Mouse (Mus musculus): ENCODE data around the gene Zdbf2. TPM values are rescaled to one million over a fixed set of nuclear protein-coding genes. Genes with fewer than 3 reads are reported as not detected.

Zdbf2 gene
- polyA plus RNA-seq, 2 experiments = 0.06 to 0.09 TPM

GRCm38 (mm10) chr1:63239305-63239704 is 33.8 kb upstream of the Zdbf2 start:
- WGBS (ENCODE audit: insufficient replicate concordance) = 50% methylated on average over 4 of the region's 4 CpGs
- H3K9me3 ChIP-seq (ENCODE audit: control insufficient read depth, low read length) = no peaks in the 10 kb centered on the region
- no peak for ATAC-seq (ENCODE audit: insufficient read depth)
- H3K4me2 ChIP-seq (ENCODE audit: low read depth) = no peak overlapping the region
- TF ChIP-seq CTCF (IDR thresholded peaks at IDR 0.05; ENCODE audit: low read depth) = no peak
- TF ChIP-seq EP300 (IDR thresholded peaks at IDR 0.05; ENCODE audit: low read depth) = no peak
- no peaks in the 10 kb centered on the region for H3K36me3 ChIP-seq (replicated peaks; ENCODE audit: control insufficient read depth, insufficient read depth, low read depth)
- no peak overlapping the region for H3K4me3 ChIP-seq (ENCODE audit: insufficient read depth in 1 of 2, low read depth in 2 of 2, low read length in 2 of 2)
- H3K9ac ChIP-seq (replicated peaks) = no peak overlapping the region
- H3K27ac ChIP-seq = no peak overlapping the region
- DNase-seq (ENCODE audit: low read depth in 3 of 3, low spot score in 3 of 3) = no peak
- H3K27me3 ChIP-seq (ENCODE audit: control insufficient read depth, insufficient read depth, low read length) = peaks cover 3% of the 10 kb centered on the region
- no peaks in the 10 kb centered on the region for H3K4me1 ChIP-seq (replicated peaks; ENCODE audit: control insufficient read depth in 2 of 2, insufficient read depth in 2 of 2, low read length in 1 of 2)

GRCm38 (mm10) chr1:63239751-63240150 is 33.3 kb upstream of the Zdbf2 start:
- WGBS (ENCODE audit: insufficient replicate concordance) = 70% methylated on average over 8 of the region's 8 CpGs
- peaks cover 3% of the 10 kb centered on the region for H3K27me3 ChIP-seq (ENCODE audit: control insufficient read depth, insufficient read depth, low read length)
- H3K9ac ChIP-seq (replicated peaks) = no peak overlapping the region
- H3K4me3 ChIP-seq (ENCODE audit: insufficient read depth in 1 of 2, low read depth in 2 of 2, low read length in 2 of 2) = no peak overlapping the region
- H3K4me1 ChIP-seq (replicated peaks; ENCODE audit: control insufficient read depth in 2 of 2, insufficient read depth in 2 of 2, low read length in 1 of 2) = no peaks in the 10 kb centered on the region
- no peak overlapping the region for H3K4me2 ChIP-seq (ENCODE audit: low read depth)
- TF ChIP-seq EP300 (IDR thresholded peaks at IDR 0.05; ENCODE audit: low read depth) = no peak
- no peak for TF ChIP-seq CTCF (IDR thresholded peaks at IDR 0.05; ENCODE audit: low read depth)
- DNase-seq (ENCODE audit: low read depth in 3 of 3, low spot score in 3 of 3) = no peak
- no peaks in the 10 kb centered on the region for H3K9me3 ChIP-seq (ENCODE audit: control insufficient read depth, low read length)
- ATAC-seq (ENCODE audit: insufficient read depth) = no peak
- H3K36me3 ChIP-seq (replicated peaks; ENCODE audit: control insufficient read depth, insufficient read depth, low read depth) = no peaks in the 10 kb centered on the region
- H3K27ac ChIP-seq = no peak overlapping the region

GRCm38 (mm10) chr1:63243854-63244253 is 29.2 kb upstream of the Zdbf2 start:
- Histone ChIP-seq H3K9ac (replicated peaks) (no peak overlapping the region), H3K27ac (no peak overlapping the region), H3K4me2 (ENCODE audit: low read depth) (no peak overlapping the region), H3K27me3 (ENCODE audit: control insufficient read depth, insufficient read depth, low read length) (peaks cover 33% of the 10 kb centered on the region), H3K36me3 (replicated peaks; ENCODE audit: control insufficient read depth, insufficient read depth, low read depth) (no peaks in the 10 kb centered on the region), H3K9me3 (ENCODE audit: control insufficient read depth, low read length) (no peaks in the 10 kb centered on the region), H3K4me1 (replicated peaks; ENCODE audit: control insufficient read depth in 2 of 2, insufficient read depth in 2 of 2, low read length in 1 of 2) (no peaks in the 10 kb centered on the region), H3K4me3 (ENCODE audit: insufficient read depth in 1 of 2, low read depth in 2 of 2, low read length in 2 of 2) (no peak overlapping the region)
- ATAC-seq (ENCODE audit: insufficient read depth) (no peak), DNase-seq (ENCODE audit: low read depth in 3 of 3, low spot score in 3 of 3) (no peak)
- TF ChIP-seq CTCF (IDR thresholded peaks at IDR 0.05; ENCODE audit: low read depth) (no peak), EP300 (IDR thresholded peaks at IDR 0.05; ENCODE audit: low read depth) (no peak)
- WGBS (ENCODE audit: insufficient replicate concordance) = 37% methylated on average over 4 of the region's 4 CpGs

- TF ChIP-seq CTCF (IDR thresholded peaks at IDR 0.05; ENCODE audit: low read depth) (no peak), EP300 (IDR thresholded peaks at IDR 0.05; ENCODE audit: low read depth) (no peak)
Measured at GRCm38 (mm10) chr1:63246862-63247521, 26.1 kb upstream of the Zdbf2 start.

GRCm38 (mm10) chr1:63247831-63248359 is 25.2 kb upstream of the Zdbf2 start:
- no peak for TF ChIP-seq EP300 (IDR thresholded peaks at IDR 0.05; ENCODE audit: low read depth)
- TF ChIP-seq CTCF (IDR thresholded peaks at IDR 0.05; ENCODE audit: low read depth) = no peak
- H3K4me1 ChIP-seq (replicated peaks; ENCODE audit: control insufficient read depth in 2 of 2, insufficient read depth in 2 of 2, low read length in 1 of 2) = no peaks in the 10 kb centered on the region
- H3K36me3 ChIP-seq (replicated peaks; ENCODE audit: control insufficient read depth, insufficient read depth, low read depth) = no peaks in the 10 kb centered on the region
- no peak for DNase-seq (ENCODE audit: low read depth in 3 of 3, low spot score in 3 of 3)
- H3K9me3 ChIP-seq (ENCODE audit: control insufficient read depth, low read length) = no peaks in the 10 kb centered on the region
- ATAC-seq (ENCODE audit: insufficient read depth) = no peak
- WGBS (ENCODE audit: insufficient replicate concordance) = 2% methylated on average over 18 of the region's 18 CpGs
- H3K9ac ChIP-seq (replicated peaks) = no peak overlapping the region
- no peak overlapping the region for H3K4me2 ChIP-seq (ENCODE audit: low read depth)
- H3K27ac ChIP-seq = no peak overlapping the region
- H3K27me3 ChIP-seq (ENCODE audit: control insufficient read depth, insufficient read depth, low read length) = peaks cover 65% of the 10 kb centered on the region
- no peak overlapping the region for H3K4me3 ChIP-seq (ENCODE audit: insufficient read depth in 1 of 2, low read depth in 2 of 2, low read length in 2 of 2)

More at GRCm38 (mm10) chr1:63246862-63247521, 26.1 kb upstream of the Zdbf2 start:
- H3K4me2 ChIP-seq (ENCODE audit: low read depth) = no peak overlapping the region
- no peaks in the 10 kb centered on the region for H3K9me3 ChIP-seq (ENCODE audit: control insufficient read depth, low read length)
- no peaks in the 10 kb centered on the region for H3K4me1 ChIP-seq (replicated peaks; ENCODE audit: control insufficient read depth in 2 of 2, insufficient read depth in 2 of 2, low read length in 1 of 2)
- H3K36me3 ChIP-seq (replicated peaks; ENCODE audit: control insufficient read depth, insufficient read depth, low read depth) = no peaks in the 10 kb centered on the region
- ATAC-seq (ENCODE audit: insufficient read depth) = no peak
- peaks cover 57% of the 10 kb centered on the region for H3K27me3 ChIP-seq (ENCODE audit: control insufficient read depth, insufficient read depth, low read length)
- no peak for DNase-seq (ENCODE audit: low read depth in 3 of 3, low spot score in 3 of 3)
- 3% methylated on average over 16 of the region's 16 CpGs for WGBS (ENCODE audit: insufficient replicate concordance)
- H3K4me3 ChIP-seq (ENCODE audit: insufficient read depth in 1 of 2, low read depth in 2 of 2, low read length in 2 of 2) = no peak overlapping the region
- H3K9ac ChIP-seq (replicated peaks) = no peak overlapping the region
- H3K27ac ChIP-seq = no peak overlapping the region
